Mouse (Mus musculus) thymus, postnatal 36 days (tissue): ENCODE measurements around the gene Cacna1i.

ENCODE experiments used
- DNase-seq, 2 experiments: peaks; one replicate each; pipeline ENCODE4 v3.0.0; 2022; ENCODE audit warnings: mixed read lengths in 2 of 2

The Cacna1i gene

DNA sequence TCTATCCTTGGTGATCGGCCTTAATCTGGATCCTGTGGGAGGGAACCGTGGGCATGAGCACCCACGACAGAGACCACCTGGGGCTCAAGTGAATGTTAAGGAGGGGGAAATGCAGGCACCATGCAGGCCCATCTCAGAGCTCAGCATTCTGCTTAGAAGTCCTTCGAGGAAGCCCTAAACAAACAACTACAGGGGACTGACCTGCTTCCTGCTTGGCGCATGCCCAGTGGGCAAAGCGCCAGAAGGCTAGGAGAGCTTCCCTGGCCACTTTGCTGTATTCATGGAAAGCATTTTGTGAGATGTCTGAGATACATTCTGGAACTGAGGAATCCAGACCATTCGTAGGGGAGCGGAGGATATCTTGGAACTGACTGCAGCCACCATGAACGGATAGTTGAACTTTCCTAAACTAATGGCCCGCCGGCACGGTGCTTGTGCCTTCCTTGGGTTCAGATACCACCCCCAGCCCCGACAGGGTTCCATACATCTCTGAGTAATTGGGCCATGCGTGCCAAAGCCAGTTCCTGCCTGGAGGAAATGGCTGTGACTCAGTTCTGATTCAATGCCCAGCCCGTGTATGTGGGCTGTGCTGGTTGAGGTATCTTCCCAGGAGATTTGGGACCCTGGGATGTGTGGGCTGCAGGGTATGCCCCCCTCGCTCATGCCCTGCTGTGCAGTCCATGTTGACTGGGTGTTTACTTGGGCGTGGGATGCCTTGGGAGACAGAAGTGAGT is 127.1 kb downstream of the Cacna1i start:
- no peak for DNase-seq

DNA sequence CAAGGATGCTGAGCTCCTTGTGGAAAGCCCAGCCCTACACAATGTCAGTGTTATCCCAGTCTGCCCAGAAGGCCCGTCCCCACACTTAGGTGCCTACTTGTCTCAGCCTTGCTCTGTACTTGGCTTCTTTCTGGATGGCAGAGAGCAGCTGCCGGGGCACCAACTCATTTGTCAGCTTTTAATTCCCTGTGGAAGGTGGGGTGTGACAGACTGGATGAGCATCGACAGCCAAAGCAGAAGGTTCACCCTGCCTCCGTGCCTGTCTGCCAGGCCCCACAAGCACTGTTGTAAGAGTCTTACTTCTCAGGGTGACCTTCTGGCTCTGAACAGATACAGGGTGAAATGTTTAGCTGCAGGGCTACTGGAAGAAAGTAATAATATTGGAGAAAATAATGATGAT is 128.1 kb downstream of the Cacna1i start:
- no peak for DNase-seq

DNA sequence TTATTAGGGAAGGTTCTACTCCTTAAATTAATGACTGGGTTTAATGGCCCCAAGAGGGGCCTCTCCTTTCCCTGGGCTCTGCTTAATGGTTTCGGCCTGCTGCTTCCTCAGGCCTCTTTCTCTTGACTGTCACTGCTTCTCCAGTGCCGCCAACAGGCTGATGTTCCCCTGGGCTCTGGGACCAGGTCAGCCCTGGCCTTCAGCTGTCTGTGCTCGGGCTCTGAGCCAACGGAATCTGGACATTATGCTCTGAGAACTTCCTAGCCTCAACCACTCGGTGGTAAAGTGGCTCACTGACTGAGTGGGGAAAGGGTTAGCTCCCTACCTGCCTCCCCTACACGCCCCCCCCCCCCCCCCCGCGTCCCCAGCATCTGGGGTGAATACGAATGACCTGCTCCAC is 130.0 kb downstream of the Cacna1i start:
- no peak for DNase-seq

DNA sequence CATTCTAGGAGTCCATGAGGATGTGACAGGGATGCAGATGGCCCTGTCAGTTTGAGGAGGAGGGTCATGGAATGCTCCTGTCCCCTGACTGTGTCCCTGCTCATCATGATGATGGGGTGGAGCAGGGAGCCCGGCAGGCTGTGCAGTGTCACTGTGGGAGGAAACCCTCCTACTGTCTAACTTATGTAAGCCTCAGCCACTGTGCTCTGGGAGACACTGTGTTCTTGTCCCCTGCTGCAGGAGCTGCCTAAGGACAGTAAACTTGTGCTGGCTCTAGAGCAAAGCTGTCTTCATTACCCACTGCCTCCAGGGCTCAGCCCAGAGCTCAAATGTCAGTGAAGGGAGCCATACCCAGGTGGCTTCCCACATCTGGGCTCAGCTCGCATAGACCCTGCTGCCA is 131.1 kb downstream of the Cacna1i start:
- DNase-seq = no peak

DNA sequence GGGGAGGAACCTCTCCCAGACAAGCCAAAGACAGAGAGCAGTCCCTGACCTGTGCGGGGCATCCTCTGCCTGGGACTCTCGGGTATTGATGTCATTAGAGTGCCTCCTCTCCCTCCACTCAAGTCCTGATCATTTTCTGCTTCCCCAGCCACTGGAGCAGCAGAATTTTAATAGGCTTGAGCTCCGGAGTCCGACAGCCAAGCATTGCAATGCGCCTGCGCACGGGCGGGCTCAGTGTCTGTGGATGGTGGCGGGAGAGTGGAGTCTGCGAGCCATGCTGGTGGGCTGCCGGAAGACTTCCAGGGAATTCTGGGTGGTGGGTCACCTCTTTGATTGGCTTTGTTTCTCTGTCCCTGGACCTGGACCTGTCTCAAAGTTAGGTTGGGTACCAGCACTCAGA is 143.3 kb downstream of the Cacna1i start:
- DNase-seq = no peak

DNA sequence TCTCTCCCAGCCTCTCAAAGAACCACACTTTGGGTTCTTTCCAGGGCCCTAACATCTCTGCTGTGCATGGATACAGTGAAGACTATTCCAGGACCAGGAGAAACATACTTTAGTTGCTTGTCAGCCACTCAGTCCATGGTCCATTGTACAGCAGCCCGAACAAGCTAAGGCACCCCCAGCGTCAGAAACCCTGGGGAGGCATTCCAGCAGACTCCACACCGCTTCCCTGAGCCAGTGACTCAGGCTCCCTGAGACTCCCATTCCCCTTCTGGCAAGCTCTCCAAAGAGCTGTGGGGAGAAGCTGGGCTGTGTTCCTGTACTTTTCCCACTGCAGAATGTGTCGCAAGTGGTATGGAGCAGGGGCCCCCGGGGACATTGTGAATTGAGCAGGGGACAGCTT is 149.9 kb downstream of the Cacna1i start:
- no peak for DNase-seq

DNA sequence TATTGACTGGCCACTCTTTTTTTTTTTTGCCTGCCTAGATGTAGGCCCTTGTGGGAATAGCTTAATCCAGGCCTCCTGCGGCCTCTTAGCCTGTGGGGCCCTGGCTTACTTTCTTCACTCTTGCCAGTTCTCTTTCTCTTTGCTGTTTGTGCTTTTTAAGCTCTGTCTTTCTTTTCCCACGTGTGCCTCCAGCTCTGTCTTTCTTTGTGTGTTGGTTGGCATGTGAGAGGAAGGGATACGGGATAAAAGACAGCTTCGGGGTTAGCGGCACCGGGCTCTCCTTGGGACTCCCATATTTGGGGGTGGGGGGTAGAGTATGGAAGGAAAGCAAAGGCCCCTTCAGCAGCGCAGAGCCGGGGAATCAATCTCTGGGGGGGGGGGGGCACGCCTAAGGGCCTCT is 151.0 kb downstream of the Cacna1i start:
- DNase-seq = no peak

DNA sequence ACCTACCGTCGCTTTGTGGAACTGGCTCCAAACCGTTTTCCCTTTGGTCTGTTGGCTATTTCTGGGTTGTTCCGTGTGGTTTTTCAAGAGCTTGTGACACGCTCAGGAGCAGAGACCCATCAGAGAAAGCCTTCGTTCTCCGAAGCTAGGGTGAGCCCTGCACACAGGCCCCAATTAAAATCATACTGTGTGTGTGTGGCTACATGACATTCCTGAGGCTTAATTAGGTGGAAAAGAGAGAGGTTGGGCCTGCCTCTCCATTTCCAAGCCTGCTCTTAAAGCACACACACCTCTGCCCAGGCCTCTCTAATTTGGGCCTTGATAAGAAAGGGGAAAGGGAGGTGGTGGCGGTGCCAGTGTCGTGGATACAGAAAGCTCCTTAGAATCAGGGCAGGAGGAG is 151.4 kb downstream of the Cacna1i start:
- DNase-seq = no peak

DNA sequence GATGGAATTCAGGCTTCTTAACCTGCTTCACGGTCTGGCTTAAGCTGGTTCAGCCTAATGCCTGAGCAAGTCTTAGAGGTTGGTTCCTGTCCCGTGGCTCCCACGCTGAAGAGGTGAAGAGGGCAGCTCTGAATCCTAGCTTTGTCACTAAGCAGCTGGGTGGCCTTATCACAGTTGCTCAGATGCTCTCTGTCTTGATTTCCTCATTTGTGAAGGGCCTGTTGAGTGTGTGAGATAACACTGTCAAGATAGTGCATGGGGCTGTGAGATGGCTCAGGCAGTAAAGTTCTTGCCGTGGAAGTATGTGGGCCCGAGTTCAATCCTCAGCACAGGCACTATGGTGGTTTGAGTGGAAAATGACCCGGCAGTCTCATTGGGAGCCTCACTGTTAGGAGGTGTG is 153.2 kb downstream of the Cacna1i start:
- DNase-seq = no peak

DNA sequence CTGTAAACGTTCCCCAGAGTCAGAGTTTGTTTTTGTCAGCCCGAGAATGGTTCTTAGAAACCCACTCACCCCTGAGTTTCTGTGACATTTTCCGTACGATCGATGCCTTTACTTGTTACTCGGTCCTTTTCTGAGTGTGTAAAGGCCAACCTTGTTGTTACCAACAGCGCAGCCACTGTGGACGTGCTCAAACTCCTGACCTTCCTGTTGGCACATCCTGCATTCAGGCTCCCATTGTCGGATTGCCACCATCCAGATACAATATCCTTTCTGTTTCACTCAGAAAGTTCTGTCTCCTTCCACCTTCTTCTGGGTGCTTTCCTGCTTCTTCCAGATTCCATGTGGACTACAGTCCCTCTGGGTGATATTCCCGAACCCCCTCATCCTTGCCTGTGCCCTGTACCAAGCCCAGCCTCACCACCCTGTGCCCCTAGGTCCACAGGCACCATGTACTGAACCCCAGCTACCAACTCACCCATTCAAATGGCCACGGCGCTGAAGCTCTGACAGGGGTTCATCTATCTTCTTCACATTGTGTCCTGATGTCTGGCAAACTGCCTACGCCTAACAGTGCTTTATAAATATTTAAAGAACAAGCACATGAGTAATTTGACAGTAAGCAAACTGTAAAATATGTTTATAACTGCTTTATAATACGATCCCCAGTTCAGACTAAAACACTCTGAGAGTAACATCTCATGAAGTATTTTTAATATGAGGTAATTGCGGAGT is 159.1 kb downstream of the Cacna1i start:
- no peak for DNase-seq
